Mouse (Mus musculus): ENCODE data around the gene Plekhm2. TPM values are rescaled to one million over a fixed set of nuclear protein-coding genes. Genes with fewer than 3 reads are reported as not detected.

The Plekhm2 gene
- total RNA-seq, 4 experiments from 2014 or later: 113 to 133 (median 117) TPM

DNA sequence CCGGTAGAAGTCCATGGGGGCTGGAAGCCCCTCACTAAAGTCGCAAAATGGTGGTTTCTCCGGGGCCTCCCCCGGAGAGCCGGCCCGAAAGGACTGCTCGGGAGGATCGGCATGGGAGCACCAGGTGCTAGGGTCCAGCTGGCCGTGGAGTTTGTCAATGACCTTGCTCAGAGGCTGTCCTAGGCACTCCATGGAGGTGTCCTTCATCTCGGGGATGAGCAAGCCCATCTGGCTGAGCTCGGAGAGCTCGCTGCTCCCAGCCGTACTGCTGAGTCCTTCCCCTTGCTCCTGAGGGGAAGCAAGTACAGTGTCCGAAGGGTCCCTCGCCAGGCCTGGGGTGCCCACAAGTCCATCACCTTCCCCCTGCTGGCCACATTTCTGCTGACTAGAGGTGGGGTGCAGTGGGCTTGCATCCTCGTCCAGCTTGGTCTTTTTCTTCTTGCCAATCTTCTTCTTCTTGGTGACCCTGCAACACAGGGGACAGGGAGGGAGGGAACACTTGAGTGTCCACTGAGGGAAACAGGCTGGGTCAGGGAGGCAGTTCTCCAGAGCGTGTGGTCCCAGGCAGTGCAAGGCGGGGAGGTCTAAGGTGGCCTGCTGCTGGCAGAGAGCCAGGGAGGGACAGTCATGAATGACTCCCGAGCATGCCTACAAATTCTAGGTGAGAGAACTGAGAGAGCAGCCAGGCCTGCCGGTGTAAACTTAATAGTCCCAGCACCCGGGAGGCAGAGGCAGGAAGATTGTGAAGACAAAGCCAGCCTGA lies 32.4 kb downstream of the Plekhm2 start:
- no peak for DNase-seq (ENCODE audit: low spot score)

DNA sequence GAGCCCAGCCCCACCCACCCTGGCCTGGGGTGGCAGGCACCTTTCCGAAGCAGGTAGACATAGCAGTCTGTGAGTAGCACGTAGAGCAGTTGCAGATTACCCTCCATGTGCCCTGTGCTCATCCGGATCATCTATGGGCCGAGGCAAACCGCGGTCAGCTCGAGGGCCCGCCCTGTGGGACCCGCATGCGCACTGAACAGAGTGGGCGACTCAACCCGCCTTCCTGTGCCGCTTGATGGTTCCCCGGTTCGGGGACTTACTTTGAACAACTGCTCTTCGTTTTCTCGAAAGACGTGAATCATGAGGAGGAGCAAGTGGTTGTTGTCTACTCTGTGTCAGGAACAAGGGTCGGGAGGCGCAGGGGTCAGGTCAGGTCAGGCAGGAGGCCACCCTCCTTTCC lies 33.4 kb downstream of the Plekhm2 start:
- DNase-seq (ENCODE audit: low spot score): no peak

DNA sequence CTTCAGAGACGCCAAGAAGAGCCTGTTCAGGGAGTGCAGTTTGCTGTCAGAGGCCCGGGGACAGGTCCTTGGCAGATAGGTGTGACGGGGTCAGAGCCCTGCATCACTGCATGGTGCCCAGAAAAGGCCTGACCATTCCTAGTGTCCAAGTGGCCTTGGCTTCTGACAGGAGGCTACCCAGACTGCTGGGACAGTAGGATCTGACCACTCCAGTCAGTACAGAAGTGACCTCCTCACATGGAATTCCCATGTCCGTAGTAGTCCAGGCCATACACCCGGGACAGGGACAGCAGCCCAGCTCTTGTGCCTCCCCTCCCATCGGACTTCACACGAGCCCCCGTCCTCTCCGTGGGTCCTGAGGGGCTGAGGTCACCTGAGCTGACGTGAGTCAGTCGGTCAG lies 34.7 kb downstream of the Plekhm2 start:
- no peak for DNase-seq (ENCODE audit: low spot score)

DNA sequence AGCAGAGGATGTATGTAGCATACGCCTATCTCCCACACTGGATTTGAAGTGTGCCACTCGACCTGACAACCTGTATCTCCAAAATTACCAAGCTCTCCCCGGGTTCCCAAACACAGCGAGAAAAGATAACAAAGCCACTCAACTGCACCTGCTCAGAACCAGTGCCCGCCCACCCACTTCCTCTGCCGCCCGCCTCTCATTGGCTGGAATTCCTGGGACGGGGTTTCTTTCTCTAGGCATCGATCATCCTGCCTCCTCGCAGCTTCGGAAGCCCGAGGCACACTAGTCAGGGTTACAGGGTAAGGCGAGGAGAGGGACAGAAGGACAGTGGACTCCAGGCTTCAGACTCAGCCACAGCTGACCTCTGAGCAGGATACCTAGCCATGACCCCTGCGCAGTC lies 36.0 kb downstream of the Plekhm2 start:
- no peak for DNase-seq (ENCODE audit: low spot score)

DNA sequence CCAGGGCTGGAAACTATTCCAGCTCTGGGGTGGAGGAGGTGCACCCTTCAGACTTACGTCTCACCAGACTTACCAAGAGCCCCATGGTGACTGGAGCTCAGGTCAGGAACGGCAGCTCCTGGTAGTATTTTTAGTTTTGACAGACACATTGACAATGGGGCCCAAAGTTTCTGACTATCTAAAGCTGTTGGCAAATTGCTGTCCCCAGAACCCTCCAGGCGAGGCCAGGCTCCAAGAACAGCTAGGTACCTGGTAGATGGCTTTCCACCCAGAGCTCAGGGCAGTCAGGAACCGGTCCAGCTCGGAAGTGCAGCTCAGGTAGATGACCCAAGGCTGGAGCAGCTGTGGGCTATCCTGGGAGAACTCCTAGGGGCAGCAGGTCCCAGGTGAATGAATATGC lies 37.2 kb downstream of the Plekhm2 start:
- DNase-seq (ENCODE audit: low spot score): no peak

DNA sequence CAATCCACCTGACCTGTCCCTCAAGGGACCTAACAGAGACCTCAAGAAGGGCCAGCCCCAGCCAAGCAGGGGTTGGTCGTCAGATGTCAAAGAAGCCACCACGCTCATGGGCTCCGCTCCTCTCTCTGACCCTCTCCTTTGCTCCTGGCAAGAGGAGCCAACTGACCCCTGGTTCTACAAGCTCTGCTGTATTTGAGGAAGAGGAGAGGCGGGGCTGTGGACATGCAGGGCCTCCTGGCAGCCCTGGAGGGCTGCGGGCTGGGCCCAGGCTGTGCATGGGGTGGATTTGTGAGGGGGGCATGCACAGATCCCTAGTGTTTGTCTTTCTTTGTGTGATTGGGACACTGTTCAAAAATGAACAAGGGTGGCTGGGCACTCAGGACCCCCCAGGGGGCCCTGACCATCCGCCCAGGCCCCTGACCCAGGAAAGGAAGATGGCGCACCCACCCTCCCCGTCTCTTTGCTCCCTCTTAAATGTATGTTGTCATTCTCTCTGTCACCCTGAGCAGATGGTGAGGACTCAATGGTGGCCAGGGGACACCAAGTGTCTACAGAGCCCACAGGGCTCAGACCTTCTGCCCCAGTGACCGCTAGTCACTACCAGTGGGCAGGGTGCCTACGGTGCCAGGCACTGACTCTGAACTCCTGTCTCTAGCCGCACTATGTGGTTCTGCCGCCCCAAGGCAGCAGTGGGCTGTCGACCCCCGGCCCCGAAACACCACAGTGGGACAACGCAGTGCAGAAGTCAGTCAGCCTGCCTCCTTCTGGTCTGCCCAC lies 38.7 kb downstream of the Plekhm2 start:
- DNase-seq (ENCODE audit: low spot score): no peak

DNA sequence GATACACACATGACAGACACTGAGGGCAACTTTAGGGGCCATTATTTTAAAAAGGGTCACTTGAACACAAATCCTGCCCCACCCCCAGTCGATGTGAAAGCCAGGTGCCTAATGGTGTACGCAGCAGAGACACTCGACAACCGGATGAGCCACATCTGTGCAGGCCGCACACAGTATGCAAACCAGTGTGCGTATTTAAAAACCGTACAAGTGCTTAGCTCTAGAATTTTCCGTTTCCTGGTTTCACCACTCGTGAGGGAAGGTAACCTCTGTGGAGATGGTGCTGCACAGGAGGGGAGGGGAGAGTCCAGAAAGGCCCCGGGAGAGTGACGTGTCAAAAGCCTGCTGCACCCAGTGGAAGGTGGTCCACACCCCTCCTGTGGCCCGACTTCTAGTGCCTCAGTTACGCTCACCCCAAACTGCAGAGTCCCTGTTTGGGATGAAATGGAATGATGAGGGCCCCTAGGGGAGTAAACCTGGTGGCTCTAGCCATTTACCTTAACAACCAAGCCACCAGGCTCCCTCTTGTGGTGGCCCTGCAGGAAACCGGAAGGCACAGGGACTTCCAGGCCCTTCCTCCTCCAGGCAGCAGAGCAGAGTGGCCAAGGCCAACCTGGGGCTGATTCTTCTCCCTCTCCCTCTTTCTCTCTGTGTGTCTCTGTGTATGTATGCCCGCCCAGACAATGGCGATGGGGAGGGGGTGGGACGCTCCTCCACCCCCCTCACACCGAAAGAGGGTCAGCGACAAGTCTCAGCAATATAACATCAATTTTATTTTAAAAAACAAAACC lies 39.5 kb downstream of the Plekhm2 start:
- no peak for DNase-seq (ENCODE audit: low spot score)

DNA sequence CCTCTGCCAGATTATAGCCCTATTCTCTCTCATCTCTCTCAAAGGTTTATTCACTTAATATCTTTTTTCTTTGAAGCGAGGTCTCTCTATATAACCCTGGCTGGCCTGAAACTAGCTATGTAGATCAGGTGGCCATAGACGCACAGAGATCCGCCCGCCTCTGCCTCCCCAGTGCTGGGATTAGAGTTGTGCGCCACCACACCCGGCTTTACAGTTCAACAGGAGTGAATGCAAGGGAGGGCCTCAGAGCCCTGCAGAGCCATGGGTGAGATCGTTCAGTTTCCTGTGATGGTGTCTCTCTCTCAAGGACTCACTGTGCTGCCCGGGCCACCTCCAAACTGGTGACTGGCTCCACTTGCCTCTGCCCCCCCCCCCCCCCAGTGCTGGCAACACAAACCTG lies 40.6 kb downstream of the Plekhm2 start:
- no peak for DNase-seq (ENCODE audit: low spot score)

DNA sequence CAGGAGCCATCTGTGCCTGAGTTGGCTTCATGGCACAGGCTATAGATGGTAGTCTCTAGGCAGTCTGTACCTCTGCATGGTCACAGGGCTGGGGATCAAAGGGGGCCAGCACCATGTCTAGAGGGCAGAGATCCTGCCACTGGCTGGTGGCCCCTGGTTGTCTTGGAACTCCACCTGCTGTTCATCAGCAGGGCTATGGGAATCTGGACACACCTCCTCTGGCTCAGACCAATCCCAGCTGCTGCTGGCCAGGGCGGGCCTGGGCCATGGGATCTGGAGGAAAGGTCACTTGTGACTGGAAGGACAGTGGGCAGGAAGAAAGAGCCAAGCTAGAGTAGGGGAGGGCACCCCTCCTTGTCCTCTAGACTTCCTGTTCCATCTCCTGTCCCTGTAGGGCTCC lies 41.0 kb downstream of the Plekhm2 start, which contains the start of gene Slc25a34:
Gene Slc25a34, minus strand, starts transcription at position 156 of the 400 bp plus-strand sequence.
- peak; percentile 76 for DNase-seq (ENCODE audit: low spot score)

DNA sequence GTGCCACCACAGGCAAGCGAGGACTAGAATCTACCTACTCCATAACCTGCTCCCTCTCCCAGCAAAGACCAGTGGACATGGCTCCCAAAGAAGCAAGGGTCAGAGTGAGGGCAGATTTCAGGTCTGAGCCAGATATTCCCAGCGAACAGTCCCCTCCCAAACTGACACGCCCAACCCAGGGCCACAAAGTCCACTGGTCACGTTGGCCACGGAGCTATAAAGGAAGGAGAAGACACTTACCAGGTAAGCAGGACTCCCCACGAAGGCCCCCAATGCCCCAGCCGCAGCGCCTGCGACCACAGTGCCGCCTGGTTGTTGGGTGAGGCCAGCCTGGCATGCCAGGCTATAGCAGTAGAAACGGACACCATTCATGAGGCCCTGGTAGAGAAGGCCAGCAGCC lies 41.7 kb downstream of the Plekhm2 start:
- no peak for DNase-seq (ENCODE audit: low spot score)

DNA sequence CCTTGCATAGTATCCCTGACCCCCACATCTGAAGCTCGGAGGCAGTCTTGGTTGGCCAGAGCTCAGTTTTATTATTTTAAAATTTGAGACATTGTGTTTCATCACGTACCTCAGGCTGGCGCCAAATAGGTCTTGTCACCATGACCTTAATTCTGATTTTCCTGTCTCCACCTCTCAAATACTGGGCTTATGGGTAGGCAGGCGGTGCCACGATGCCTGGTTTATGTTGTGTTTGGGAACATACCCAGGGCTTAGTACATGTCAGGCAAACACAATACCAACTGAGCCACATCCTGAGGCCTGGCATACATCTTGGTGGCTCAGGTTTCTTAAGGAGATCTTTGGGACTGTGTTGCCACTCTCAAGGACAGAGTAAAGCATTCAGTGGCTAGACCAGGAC lies 42.1 kb downstream of the Plekhm2 start:
- DNase-seq (ENCODE audit: low spot score): no peak

DNA sequence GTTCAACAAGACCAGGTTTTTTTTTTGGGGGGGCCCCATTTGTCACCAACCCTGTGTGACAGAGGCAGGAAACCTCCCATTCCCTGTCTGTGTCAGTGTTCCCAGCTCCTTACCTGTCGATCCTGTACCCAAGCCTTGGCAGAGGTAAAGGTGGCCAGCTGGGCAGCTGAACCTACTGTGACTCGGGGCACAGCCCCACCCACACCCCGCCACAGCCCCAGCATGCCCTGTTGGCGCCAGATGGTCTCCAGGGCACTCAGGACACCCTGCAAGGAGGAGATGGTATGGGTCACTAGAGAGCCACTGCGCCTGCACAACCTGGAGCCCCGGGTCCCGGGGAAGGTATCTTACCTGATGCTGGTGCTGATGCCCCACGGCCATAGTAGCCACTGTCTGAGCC lies 42.6 kb downstream of the Plekhm2 start:
- no peak for DNase-seq (ENCODE audit: low spot score)

DNA sequence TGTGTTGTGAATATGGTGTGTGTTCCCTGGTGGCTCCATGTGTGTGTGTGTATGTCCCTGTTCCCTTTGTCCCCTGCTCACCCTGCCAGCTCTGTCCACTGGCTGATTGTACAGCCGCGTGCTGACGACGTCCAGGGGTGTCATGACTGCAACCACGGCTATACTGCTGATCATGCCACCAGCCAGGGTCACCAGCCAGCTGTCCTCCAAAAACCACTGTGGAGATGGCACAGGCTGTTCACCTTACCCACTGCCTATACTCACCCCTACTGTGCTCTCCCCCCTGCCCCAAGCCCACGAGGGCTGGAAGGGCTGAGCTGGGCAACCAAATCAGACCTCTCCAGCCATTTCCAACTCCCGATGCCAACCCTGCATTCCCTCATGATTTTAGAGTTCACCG lies 43.4 kb downstream of the Plekhm2 start:
- DNase-seq (ENCODE audit: low spot score): no peak

DNA sequence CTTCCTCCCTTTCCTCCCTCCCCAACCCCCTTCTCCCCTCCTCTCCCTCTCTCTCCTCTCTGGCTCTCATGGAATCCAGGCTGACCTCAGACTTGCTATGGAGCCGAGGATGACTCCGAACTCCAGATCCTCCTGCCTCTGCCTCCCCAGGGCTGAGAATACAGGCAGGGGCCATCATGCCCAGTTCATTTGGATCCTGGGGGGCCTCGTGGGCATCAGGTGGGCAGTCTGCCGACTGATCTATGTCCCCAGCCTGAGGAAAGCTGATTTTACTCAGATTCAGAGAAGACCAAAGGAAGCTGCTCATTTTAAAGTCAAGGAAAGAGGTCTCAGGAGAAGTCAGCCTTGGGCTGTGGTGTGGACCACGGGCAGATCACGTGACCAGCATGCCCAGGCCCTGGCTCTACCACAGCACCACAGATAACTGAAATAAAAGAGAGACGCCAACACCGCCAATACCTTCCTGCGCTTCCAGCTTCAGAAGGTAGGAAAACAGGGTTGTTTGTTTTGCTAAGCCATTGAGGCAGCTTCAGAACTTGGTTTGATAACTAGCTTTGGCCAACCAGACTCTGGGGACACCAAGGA lies 45.3 kb downstream of the Plekhm2 start:
- DNase-seq (ENCODE audit: low spot score): no peak

DNA sequence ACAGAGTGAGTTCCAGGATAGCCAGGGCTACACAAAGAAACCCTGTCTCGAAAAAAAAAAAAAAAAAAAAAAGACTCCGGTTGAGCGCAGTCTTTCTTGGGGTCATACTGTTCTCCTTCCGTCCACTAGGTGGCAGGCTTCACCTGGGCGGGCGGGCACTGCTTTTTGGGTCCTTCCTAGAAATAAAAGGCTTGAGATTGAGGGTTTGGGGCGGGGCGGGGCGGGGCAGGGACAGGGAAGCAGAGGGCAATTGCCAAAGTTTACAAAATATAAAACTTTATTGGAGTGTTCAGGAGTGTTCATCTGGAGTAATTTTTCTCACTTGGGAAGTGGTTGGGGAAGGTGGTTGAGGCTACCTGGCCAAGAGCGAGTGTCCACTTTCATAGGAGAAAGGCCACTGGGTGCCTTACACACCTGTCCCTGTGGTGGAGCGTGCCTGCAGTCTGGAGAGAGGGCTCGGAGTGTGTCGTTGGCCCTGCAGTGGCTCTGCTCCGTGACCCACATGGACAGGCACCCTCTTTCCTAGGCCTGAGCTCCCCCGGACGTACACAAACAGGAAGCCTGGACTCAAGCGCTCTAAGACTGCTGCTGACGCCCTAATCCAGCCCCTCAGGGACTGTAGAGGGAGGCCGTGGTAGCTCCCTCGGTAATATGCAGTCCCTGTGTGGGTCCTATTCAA lies 46.0 kb downstream of the Plekhm2 start, which contains the start of gene Tmem82:
Gene Tmem82, minus strand, starts transcription at position 69 of the 679 bp plus-strand sequence.
- DNase-seq (ENCODE audit: low spot score): peak; percentile 55

DNA sequence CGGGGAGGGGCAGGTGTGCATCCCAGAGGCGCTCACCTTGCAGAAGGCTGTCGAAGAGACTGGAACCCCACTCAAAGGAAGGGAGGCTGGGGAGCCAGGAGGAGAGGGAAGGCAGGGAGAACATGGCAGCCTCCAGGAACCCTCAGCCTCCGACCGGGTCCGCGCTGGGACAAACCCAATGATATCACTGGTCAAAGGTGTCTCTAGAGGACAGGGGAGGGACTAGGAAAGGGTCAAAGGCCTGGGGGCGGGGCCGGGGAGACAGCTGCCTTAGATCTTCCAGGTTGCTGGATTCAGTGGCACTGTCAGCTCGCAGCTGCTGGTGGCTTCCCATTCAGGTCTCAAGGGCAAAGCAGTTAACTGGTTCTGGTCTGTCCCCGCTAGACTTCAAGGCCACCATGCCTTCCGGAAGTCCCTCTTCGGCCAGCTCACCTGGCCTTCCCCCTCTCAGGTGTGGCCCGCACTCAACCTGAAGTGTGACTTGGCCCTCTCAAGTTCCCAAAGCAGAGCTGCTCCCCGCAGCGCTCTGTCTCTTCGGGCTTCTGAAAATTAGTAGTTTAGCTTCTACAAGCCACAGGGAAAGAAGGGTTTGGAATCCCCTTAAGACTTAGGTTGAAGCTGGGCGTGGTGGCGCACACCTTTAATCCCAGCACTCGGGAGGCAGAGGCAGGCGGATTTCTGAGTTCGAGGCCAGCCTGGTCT lies 46.7 kb downstream of the Plekhm2 start:
- DNase-seq (ENCODE audit: low spot score): no peak

DNA sequence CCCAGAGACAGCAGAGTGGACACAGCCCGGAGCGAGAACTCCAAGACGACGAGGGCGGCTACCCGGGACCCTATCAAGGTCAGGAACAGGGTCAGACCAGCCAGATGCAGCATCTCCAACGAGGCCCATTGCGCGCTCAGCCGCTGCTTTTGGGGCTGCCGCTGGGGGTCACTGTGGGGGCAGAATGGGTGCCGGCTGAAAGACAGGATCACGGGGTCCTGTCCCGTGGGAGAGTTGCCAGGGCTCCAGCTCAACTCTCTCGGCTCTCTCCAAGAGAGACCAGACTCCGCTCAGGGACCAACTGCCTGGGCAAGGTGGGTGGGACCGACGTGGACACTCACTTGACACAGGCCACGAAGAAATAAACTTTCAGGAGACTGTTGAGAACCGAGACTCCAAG lies 47.4 kb downstream of the Plekhm2 start:
- DNase-seq (ENCODE audit: low spot score): peak; percentile 69

DNA sequence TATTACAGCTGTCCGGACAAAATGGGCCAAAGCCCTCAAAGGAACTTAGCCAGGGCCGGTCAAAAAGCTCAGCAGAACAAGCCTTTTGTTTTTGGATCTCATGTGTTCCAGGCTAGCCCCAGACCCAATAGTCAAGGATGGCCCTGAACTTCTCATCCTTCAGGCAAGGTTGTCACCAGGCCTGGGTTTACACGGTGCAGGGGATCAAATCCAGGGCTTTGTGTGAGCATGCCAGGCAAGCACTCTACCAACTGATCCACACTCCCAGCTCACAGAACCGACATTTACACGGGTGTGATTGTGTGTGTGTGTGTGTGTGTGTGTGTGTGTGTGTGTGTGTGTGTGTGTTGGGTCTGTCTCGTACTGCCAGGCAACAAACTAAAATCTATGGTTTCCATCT lies 47.9 kb downstream of the Plekhm2 start:
- no peak for DNase-seq (ENCODE audit: low spot score)

DNA sequence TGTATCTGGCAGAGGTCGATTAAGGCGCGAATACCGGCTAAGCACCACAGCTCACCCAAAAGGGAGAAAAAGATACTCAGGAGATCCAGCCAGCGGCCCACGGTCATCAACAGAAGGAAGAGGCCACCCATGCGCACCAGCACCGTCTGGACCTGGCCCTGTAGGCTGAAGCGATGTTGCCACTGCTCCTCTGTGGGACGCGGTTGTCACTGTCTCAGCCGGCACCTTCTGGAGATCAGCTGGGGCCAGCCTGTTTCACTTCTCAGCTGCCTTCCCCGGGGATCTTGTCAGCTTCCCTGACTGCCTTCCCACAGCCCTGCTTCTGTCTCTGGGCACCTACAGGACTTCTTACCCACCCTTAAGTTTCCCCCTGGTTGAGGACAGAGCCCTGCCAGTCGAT lies 49.8 kb downstream of the Plekhm2 start:
- DNase-seq (ENCODE audit: low spot score): no peak

DNA sequence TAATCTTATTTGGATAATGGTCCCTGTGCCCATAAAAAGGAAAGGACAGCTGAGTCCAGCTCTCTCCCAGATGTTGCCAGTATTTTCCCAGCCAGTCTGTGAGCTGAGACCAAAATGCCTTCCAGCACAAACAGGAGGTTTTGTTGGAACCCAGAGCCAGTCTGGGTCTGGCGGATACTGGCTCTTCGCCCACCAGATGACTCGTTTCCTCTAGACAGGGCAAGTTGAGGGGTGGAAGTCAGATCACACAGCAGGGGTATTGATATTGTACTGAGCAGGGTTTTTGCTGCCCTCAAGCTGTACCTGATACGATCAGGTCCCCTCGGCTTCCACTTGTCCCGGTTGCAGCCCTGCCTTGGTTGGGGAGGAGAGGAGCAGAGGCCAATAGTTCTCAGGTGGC lies 55.2 kb downstream of the Plekhm2 start:
- peak; percentile 65 for DNase-seq (ENCODE audit: low spot score)

DNA sequence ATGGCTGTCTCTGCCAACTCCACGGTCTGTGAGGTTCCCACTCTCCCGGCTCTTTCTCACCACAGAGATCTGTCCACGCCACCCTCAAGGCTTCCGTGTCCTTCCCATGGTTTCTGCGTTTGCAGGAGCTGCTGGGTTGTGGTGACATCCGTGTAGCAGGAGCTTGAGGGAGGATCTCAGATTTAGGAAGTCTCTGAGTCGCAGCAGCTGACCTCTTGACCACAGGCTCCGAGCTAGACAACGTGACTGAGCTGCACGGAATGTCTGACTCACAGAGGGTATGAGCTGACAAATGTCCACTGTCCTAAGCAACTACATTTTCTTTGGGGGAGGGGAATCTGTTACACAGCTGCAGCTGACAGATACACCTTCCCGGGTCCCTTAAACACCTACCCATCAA lies 58.8 kb downstream of the Plekhm2 start, which contains the start of gene Fblim1:
Gene Fblim1, minus strand, starts transcription at position 236 of the 400 bp plus-strand sequence.
- peak; percentile 68 for DNase-seq (ENCODE audit: low spot score)

Data from heart, adult 8-10 months (tissue).